Mouse (Mus musculus) lung, postnatal 36 days (tissue): ENCODE results near the gene Ppp4r2.

ENCODE experiments used
- DNase-seq: peaks from one replicate; pipeline ENCODE4 v3.0.0; 2022; ENCODE audit warnings: mixed read lengths

The Ppp4r2 gene

DNA sequence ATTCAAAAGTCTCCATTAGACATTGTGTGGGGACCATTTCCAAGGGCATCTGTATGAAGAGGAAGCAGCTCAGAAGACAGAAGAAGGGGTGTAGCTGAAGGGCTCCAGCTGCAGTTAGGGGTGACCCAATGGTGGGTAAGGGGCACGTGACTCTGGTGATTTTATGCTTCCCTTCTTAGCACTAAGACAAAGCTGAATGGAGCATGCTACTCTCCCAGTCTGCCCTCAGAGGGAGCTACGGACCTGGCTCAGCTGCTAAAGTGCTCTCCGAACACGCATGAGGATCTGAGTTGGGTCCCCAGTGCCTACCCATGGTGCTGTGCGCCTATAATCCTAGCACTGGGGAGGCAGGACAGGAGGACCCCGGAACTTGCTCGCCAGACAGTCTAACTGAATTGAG, 52.0 kb downstream of the Ppp4r2 start:
- DNase-seq, result no peak

DNA sequence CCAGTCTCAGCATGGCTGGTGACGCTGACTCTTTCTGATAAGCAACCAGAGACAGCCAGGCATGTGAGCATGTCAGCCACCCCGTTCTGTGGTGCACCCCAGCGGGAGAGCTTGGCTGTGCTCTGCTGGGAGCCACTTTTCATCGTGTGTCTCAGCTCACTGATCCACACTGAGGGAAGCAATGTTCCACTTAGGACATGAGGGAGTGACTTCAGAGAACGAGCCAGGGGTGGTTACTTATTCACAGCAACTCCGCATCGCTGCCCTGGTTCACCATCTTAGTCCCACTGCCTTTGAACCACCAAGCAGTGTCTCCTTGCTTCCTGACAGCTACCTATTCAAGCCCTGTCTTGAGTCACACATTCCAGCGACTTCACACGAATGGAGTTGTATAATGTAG, 53.6 kb downstream of the Ppp4r2 start:
- no peak for DNase-seq

DNA sequence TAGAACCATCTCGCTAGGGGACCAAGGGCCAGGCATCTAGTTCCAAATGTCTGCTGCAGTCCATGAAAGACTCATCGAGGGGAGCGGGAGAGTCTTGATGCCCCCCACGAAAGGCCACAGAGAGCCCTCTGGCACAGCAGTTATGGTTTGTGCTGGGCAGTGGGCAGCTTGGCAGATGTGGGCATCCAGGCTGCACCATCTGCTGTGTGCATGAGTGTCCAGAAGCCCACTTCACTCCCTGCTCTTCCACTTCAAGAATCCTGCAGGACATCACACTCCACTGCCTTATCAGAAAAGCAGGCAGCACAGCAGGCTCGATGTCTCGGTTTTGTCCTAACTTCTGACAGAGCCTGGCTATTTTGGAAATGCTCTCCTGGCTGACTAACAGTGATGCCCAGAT, 55.9 kb downstream of the Ppp4r2 start:
- no peak for DNase-seq

DNA sequence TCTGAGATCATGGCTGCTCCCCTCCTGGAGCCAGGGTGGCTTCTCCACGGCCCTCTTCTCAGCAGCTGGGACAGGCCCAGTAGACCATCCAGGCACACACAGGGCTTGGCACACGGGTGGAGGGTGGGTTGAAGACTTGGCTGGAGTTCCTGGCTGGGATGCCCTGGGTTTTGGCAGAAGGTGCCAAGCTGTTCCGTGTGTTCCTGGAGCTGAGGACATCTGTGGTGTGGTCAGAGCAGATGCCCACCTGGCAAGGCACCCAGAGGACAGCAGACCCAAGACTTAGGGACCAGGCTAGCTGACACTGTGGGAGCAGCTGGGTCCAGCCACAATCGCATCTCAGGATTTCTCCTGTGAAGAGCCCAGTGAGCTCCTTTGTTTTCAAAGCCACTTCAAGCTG, 59.1 kb downstream of the Ppp4r2 start:
- DNase-seq, result no peak

DNA sequence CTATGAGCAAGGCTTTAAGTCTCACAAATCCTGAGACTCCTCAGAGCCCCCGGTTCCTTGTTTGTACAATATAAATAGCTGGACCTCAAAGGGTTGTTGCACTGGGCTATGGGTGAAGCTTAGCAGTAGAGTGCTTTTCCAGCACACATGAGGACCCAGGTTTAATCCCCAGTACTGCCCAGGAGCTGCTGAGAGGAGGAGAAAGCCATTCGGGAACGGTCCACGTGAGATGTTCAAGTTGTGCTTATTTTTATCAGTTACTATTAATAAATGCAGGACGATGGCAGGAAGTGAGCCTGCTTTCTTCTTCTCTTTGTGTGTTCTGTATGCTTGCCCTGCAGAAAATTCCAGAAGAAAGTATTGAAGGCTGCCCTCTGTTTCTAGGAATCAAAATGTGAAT, 59.7 kb downstream of the Ppp4r2 start:
- no peak for DNase-seq

DNA sequence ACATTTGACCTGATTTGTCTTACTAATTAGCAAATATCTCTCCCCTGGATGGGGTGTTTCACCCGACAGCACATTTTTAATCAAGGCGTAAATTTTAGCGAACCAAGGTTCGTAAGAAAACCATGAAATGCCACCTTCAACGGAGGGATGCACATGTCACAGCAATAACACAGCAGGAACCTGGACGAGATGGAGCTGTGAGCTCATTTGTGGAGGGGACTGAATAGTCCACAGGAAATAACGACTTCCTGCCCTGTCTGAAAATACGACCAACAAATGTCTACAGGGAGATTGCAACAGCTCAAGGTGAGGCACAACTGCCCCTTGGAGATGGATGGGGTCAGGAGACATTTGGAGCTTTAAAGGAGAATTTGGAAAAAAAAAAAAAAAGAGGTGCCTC, 61.8 kb downstream of the Ppp4r2 start:
- no peak for DNase-seq

DNA sequence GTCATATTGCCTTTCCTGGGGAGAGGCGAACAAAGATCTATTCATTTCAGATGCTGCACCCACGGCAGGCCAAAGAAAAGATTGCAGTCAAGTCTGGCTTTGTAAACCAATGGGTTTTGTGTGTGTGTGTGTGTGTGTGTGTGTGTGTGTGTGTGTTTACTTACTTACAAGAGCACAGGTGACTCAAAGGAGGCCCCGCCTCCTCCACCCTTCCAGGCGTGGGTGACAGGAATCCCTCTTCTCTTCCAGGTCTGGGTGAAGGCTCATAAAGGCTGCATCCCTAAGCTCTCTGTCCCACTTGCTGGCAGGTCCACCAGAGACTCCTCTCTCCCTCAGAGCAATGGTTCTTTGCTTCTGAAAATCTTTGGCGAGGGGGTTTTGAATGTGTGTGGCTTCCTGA, 63.5 kb downstream of the Ppp4r2 start:
- no peak for DNase-seq

DNA sequence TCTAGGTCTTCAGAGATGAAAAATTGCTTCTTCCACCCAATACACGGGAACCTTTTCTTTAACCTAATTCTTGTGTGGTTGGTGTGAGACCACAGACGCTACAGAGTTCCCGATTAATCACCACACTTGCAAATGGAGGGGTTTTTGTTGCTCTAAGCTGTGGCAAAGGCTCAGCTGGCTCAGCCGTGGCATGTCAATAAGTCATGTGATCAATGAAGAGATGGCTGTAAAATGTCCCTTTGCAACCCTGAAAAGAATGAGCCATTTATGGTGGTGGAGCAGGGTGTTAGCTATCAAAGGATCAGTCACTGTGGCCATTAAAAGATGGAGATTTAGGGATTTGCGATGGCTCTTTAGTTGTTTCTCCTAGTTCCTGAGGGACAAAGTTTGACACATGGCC, 71.0 kb downstream of the Ppp4r2 start:
- no peak for DNase-seq

DNA sequence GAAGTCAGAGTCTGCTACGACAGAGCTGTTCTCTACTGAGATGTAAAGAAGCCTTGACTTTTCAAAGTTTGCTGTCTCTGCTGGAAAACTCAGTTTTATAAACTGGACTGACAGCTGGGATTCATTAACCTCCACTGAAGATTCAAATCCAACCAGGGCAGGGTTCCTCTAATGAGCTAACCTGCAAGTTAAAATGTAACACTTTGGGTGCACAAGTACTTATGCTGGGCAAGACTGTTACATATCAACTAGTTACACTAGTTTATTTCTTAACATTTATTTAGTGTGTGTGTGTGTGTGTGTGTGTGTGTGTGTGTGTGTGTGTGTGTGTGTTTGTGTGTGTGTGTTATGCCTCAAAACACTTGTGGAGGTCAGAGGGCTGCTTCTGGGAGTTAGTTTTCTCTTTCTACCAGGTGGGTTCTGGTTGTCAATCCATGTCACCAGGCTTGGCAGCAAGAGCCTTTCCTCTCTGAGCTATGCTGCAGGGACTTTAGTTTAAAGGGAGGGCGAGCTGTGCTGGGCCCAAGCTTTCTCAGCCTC, 76.8 kb downstream of the Ppp4r2 start:
- DNase-seq, result no peak
